Comparison of ENCODE assay signal across 16 mouse cellular contexts in the genomic region with DNA sequence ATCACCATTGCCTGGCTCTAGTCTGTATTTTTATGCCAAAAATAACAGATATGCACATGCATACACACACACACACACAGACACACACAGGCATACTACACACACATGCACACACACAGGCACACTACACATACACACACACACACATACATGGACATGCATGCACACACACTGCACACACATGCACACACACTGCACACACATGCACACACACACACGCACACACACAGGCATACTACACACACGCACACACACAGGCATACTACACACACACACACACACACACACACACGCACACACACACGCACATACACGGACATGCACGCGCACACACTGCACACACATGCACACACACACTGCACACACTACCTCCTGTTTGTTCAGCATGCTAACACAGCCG.
"Had no signal": no experiment of that assay in that cellular context is flagged by ENCODE, and none has a peak within 500 bp of the region (broad histone marks: within the 10 kb centered on the region; RNA-seq: fewer than 3 reads in every experiment).

No protein-coding gene starts in this region.

- H3K4me1 ChIP-seq: neural tube, embryonic 13.5 days; neural tube, embryonic 15.5 days; stomach, embryonic 15.5 days had no signal

- H3K4me2 ChIP-seq: neural tube, embryonic 13.5 days; neural tube, embryonic 15.5 days; stomach, embryonic 15.5 days had no signal

- H3K9me3 ChIP-seq: neural tube, embryonic 13.5 days; neural tube, embryonic 15.5 days; stomach, embryonic 15.5 days had no signal

- H3K27ac ChIP-seq: neural tube, embryonic 13.5 days; neural tube, embryonic 15.5 days; stomach, embryonic 15.5 days; stomach, postnatal 0 days had no signal

- H3K27me3 ChIP-seq: neural tube, embryonic 13.5 days; neural tube, embryonic 15.5 days; stomach, embryonic 15.5 days had no signal

- H3K9ac ChIP-seq: neural tube, embryonic 13.5 days; neural tube, embryonic 15.5 days; stomach, embryonic 15.5 days had no signal

- DNase-seq: retina, postnatal 1 day; right cerebral cortex, adult 18-20 months; right cerebral cortex, postnatal 14 days; right cerebral cortex, postnatal 25 days; right cerebral cortex, postnatal 4 days; spleen, adult 18-20 months; thymus, adult 18-20 months; thymus, adult 2 months; thymus, postnatal 14 days; thymus, postnatal 25 days; thymus, postnatal 36 days; thymus, postnatal 4 days had no signal

- H3K4me3 ChIP-seq: neural tube, embryonic 13.5 days; neural tube, embryonic 15.5 days; stomach, embryonic 15.5 days had no signal

- H3K36me3 ChIP-seq: neural tube, embryonic 13.5 days; stomach, embryonic 15.5 days had no signal
